Mouse (Mus musculus) yolk sac, embryonic 10.5 days (tissue): Measurements from ENCODE around the gene Nup160.
A peak's percentile ranks its signal among the peaks of the same experiment; 100 is the strongest.

Experiments used
- DNase-seq: peaks from one replicate; pipeline ENCODE4 v3.0.0-alpha.2; 2017; ENCODE audit warnings: low spot score

Gene Nup160

DNA sequence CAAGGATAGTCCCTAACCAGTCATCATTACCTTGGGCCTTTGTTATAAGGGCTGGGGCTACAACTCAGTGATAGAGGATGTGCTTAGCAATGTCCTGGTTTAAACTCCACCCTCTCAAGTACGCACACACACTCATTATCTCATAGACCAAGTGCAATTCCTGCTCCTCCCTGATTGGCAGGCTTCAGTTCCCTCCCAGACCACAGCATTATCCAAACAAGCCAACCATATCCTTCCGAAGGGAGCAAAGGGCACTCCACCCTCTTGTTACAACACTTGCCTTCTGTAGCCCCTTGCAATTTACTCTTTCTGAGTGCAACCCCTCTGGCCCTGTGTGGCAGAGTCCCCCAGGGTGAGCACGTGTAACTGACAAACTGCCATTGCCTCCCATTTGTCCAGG is 15.6 kb upstream of the Nup160 start:
- peak; percentile 51 for DNase-seq

DNA sequence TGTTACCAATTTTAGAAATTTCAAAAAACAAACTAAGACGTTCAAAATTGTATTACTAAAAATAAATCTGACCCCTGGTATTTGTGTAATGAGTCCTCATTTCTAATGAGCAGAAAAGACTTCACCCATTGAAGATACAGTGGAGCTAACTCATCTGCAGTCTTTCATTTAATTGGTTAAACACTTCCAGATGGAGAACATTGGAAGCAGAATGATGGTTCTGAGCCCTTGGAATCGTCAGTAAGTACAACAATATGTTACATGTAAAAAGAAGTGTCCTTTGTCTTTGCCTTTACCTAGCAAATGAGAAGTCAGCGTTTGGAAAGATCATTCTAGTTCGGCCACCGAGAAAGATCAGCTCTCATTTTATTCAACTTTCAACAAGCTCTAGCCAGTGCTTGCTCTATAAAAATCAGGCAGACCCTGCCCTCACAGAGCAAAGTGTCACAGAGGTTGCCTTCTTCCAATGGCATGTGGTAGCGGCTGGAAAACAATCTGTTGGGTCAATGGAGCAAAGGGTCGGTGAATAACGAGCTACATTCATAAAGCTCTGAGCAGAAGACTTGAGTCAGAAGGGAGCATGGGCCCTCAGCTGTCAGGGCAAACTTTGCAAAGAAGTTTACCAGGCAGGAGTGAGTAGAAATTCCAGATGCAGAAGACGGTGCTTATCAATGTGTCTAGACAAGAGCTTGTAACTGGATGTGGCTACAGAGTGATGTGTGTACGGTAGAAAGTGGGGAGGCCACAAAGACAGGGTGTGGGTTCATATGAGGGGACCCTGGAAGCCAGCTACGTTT is 10.2 kb upstream of the Nup160 start:
- DNase-seq = no peak

DNA sequence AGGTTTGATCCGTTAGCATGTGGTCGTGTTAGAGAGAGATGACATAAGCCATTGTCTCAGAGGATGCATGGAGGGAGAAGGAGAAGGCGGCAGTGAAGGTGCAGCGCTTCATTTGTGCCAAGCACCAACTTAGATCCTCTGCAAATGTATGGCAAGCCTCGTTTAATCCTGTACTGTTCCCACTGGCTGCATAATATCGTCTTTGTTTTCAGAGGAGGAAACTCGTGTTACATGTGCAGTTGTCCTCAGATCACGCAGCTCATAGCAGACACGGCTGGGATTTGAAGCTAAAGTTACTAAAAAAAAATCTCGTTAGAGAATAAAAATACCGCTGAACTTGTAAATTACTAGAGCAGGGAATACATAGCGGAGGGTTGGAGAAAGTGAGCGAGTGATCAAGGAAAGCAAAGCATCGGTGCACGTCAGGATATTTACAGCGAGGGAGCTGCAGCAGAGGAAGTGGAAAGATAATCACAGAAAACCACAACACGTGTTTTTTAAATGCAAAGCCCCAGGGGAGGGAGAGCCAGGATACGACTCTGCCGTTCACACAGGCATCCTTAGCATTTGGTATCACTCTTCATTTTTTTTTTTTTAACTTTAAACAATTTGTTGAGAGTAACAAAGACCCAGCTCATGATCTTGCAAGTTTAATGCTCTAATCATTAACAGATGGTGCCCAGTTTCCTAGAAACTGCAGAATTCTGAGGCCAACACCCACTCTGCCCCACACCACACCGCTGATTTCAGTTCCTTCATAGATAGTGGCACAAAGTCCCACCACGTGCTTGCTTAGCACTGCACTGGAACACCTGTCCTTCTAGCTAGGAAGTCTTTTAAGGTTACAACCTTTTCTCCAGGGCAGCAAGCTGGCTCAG is 9.4 kb upstream of the Nup160 start:
- DNase-seq = peak; percentile 12

DNA sequence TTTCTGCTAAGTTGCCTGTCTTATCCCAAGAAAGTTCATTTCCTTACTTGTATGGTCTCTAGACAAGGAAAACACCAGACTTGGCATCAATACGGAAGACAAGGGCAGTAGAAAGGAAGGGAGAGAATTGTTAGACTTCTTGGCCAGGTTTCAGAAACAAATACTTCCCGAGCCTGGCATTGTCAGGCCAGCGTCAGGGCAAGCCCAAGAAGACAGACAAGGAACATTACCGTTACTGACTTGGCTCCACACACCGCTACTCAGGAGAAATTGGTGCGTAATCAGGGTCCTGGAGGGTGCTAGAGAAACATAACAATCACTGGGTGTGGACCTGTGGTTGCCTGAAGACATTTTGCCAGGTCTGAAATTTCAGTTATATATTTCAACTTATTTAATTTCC is 6.7 kb upstream of the Nup160 start:
- no peak for DNase-seq

DNA sequence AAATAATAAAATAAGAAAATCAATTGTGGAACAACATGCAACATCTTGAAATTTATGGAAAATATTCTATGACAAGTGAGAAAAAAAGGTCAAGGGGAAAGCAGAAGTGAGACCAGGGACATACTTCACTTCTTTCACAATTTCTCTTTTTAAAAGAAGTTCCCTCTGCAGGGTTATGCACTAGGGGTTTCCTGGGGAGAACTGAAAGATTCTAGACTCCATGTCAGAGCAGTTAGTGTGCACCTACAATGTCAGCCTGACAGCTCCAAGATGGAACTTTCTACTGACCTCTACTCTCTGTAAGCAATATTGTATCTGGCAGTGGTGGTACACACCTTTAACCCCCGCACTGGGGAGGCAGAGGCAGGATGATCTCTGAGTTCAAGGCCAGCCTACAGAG is 3.7 kb upstream of the Nup160 start:
- DNase-seq = no peak

DNA sequence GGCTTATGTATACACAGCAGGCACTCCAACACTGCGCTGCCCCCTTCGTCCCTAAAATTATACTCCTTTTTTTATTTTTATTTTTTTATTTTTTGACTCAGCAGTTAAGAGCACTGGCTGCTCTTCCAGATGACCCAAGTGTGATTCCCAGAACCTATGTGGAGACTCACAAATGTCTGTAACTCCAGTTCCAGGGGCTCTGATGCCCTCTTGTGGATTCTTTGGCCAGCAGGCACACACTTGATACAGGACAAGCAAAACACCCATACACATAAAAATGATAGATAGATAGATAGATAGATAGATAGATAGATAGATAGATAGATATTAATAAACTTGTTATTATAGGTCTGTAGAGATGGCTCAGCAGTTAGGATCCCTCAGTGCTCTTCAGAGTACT is 2.5 kb upstream of the Nup160 start:
- DNase-seq = no peak

DNA sequence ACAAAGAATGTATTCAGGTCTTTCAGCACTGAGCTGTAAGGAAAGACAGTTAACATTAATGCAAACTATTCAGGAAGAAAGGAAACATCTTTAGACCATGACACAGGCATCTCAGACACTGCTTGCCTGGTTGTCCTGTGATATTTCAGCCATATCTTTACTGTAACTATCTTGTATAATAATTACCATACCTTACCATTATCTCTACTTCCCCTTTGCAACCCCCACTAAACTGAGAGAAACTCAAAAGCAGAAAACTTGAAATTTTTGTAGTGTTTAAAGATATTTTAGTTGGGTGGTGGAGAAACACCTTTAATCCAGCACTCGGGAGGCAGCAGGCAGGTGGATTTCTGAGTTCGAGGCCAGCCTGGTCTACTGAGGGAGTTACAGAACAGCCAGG is 1.5 kb upstream of the Nup160 start:
- DNase-seq = no peak

DNA sequence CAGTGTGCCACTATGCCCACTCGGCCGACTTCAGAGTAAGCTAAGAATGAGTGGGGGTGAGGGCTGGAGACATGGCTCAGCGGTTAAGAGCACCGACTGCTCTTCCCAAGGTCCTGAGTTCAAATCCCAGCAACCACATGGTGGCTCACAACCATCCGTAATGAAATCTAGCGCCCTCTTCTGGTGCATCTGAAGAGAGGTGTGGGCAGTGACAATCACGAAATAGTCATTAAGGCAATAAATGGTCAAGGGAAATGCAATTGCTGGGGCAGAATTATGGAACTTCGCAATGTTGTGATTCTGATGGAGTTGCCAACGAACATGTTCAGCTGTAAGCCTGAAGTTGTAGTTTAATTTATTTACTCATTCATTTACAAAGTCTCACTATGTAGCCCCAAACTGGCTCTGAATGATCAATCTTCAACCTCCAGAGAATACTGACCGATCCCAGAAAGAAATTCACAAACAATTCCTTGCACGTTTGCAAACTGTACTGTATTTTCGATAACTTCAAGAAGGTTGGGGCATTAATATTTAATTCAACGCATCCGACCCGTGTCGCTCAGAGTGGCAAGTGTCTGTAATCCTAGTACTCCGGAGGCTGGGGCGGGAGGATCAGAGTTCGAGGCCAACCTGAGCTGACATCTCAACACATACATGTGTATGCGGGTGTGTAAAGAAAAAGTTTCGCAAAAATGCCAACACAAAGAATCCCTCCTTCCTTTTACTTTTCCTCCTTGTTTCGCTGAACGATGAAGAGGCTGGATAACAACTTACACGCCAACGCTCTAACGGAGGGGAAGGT is 1.4 kb downstream of the Nup160 start:
- no peak for DNase-seq

DNA sequence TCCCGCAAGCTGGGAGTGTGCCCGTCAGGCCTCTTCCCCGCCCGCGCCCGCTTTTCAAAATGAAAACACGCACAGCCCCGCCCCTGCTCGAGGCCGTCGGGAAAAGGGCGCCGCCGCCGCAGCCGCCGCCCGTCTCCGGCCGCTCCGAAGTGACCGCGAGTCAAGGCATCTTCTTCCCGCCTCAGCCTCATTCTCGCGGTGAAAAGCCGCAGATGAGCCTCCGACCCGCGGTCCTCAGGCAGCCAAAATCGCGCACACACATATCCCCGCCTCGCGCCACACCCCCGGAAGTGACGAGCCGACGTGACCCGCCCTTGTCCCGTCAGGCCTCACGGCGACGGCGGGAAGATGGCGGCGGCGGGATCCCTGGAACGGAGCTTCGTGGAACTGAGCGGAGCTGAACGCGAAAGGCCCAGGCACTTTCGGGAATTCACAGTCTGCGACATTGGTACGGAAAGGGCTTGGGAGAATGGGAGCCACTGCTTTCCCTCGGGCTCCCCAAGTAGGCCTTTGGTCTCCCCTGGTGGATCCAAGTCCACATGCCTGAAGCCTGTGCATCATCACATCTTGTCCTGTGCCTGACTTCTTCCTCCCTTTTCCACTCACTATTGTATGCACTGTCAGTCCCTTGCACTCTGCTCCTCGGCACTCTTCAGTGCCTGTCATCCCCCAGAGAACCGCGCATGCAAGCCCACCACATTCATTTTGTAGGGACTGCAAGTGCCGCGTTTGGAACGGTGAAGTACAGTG is 2.2 kb downstream of the Nup160 start:
- DNase-seq = peak; percentile 96

DNA sequence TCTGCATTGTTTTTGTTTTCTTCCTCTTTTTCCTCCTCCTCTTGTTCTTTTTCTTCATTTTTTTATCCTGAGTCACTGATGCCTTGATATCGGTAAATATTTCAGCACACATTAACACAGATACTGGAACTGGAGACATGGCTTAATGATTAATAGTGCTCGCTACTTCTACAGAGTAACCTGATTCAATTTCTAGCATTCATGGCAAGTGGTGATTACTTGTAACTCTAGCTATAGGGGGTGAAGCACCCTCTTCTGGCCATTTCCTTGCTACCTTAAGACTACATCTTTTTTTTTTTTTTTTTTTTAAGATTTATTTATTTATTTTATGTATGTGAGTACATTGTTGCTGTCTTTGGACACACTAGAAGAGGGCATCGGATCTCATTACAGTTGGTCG is 23.9 kb downstream of the Nup160 start:
- DNase-seq = no peak

DNA sequence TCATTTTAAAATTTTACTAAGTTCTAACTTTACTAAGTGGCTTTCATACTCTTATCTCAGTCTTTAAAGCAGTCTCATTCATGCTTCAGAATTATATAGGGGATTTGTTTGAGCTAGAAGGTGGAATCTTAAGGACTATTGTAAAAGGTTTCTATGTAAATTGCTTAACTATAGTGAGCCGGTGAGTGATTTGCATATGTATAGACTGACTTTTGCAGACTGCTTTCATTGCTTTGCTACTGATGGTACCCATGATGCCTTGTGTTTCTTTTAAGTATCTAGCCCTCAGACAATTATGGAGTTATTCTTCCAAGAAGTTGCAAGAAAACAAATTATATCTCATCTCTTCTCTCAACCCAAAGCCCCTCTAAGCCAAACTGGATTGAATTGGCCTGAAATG is 31.5 kb downstream of the Nup160 start:
- DNase-seq = no peak

DNA sequence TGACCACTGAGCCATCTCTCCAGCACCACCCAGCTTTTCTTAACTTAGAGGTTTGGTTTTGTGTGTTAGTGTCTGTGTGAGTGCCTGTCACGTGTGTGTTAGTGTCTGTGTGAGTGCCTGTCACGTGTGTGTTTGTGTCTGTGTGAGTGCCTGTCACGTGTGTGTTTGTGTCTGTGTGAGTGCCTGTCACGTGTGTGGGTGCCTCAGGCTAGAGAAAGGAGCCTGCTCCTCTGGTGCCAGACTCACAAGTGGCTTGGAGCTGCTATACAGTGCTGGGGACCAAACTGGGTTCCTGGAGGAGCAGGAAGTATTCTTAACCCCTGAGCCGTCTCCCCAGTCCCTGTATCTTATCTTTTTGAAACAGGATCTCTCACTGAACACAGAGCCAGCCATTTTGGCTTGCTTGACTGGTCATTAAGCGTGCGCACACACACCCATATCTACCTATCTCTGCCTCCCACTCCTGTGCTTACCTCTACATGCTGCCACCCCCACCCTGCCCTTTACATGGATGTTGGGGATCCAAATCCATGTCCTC is 38.6 kb downstream of the Nup160 start:
- no peak for DNase-seq

DNA sequence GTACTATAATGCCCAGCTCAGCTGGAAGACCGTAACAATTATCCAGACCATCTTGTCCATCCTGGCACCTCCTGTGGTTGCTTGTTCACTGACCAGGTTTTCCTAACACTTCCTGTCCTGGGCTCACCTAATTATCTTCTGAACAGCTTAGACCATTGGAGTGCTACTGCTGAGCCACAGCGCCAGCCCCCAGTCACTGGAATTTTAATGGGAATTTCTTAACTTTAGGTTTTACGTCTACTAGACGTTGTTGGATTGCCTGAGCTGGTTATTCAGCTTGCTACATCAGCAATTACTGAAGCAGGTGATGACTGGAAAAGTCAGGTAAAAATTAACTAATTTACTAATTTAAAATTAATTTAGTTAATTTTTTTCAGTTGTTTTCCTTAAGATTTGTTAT is 40.4 kb downstream of the Nup160 start:
- no peak for DNase-seq

DNA sequence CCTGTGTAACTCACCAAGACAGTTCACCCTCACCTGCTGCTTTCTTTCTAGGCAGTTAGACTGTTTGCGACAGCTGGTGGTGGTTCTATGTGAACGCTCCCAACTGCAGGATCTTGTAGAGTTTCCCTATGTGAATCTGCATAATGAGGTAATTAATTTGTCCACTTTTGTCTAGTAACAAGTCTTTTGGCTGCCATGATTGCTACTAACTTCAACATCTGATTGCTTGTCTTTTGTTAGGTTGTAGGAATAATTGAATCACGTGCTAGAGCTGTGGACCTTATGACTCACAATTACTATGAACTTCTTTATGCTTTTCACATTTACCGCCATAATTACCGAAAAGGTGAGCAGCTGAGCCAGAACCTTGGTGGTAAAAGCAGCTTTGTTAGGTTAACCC is 40.9 kb downstream of the Nup160 start:
- DNase-seq = no peak

DNA sequence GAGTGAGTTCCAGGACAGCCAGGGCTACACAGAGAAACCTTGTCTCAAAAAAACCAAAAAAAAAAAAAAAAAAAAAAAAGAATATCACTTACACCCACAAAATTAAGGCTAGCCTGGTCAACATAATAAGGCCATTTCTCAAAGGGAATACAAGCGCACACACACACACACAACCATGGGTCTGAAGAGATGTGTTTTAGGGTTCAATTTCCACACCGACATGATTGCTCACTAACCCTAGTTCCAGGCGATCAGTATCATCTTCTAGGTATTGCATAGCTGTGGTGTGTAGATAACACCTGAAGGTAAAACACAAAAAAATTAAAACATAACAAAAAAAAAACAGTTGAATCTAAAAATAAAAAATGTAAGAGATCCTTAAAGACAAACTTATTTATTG is 49.8 kb downstream of the Nup160 start:
- no peak for DNase-seq

DNA sequence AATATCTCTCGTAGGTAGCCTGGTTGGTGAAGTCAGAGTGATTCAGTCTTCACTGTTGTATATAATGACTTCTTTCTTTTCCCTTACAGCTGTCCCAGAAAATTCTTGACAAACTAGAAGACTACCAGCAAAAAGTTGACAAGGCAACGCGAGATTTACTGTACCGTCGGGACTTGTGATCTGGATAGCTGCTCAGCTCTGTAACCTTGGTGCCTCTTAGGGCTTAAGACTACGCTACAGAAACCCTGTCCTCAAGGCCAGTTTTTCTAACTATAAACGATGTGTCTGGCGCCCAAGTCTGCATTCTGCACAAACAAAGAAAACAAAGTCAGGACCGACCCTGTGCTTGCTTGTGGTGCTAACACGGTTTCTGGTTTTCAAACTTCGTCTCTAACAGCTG is 58.3 kb downstream of the Nup160 start:
- DNase-seq = no peak

DNA sequence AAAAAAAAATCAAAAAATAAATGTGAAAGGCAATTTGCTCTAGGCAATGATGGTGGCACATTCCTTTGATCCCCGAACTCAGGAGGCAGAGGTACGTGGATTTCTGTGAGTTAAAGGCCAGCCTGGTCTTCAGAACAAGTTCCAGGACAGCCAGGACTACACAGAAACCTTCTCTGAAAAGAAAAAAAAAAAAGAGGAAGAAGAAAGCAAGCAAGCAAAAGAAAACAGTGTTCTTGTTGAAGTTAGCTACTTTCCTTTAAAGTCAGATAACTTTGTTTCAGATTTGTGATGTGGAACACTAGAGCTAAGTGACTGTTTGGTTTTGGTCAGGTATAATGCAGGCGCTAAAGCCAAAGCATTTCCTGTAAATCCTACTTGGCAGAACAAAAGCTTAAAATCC is 61.8 kb downstream of the Nup160 start:
- no peak for DNase-seq

DNA sequence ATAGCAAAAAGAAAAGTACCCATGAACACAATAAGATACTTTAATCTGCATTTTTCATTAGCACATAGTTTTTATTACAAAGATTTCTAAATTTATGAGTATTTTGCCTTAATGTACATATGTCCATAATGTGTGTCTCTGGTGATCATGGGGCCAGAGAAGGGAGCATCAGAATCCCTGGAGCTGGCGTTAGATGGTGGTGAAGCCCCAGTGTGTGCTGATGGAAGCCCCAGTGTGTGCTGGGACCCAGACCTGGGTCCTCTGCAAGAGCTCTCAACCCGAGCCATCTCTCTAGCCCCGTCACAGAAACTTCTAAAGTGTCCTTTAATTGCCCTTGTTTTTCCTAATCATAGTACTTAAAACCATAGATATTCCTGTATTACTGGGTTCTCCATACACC is 62.3 kb downstream of the Nup160 start:
- no peak for DNase-seq

DNA sequence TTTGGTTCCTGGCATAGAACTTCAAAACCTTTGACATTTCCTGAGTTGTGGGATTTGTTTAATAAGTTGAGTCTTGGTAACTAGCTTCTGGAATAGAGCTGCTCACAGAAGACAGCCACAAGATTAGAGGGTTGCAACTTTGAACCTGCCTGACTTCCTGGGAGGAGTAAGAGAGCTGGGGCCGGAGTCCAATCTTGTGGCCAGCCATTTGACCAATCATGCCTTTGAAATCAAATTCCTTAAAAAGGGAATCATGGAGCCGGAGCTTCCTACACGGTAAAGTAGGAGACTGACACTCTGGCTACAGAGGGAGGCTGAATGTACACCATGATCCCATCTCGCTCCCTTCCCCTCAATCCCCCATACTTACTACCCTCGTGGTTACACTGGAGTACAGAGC is 62.9 kb downstream of the Nup160 start:
- DNase-seq = peak; percentile 71

DNA sequence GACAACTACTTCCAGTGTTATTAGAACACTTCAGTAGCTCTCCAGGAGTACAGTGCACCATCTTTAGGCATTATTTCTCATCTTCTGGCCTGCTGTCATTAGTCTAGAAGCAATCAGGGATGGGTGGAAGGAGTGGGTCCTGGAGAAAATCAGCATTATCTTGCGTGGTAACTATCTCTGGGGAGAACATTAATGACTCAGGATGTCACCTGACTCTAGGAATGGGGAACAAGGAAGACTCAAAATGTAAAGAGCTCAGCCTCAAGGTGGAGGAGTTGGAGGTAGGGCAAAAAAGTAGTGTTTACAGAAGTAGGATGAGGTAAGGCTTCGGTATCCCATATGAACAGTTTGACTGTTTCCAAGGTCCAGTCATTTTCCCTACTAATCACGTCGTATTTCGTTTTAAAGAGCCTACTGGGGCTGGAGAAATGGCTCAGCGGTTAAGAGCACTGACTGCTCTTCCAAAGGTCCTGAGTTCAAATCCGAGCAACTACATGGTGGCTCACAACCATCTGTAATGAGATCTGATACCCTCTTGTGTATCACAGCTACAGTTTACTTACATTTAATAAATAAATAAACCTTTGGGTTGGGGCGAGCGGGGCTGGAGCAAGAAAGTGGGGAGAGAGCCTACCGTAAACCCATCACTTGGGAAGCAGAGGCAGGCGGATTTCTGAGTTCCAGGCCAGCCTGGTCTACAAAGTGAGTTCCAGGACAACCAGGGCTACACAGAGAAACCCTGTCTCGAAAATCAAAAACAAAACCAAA is 67.5 kb downstream of the Nup160 start:
- peak; percentile 11 for DNase-seq
